Mouse (Mus musculus): ENCODE data around the gene Myo18b. TPM values are rescaled to one million over a fixed set of nuclear protein-coding genes. Genes with fewer than 3 reads are reported as not detected.

The Myo18b gene
- total and polyA plus RNA-seq, 3 experiments: not detected

DNA sequence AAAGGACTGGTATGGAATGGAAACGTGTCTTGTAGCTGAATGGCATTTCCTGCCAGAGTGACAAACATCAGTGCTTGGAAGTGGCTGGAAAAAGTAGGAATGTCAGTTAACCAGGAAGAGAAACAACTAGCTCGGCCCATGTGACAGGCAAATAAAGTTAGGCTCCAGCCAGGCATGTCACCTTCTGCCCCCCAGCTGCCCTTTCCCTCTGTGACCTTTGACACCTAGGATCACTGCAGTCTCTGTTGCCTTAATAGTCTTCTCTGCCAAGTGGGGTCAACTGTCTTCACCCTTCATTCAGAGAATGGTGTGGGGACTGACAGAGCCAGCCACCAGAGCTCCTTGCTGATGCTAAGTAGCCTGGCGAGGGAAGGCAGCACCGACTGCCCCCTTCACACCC is 236.9 kb downstream of the Myo18b start:
- Histone ChIP-seq H3K27me3 (replicated peaks) (no peaks in the 10 kb centered on the region), H3K4me2 (ENCODE audit: insufficient read depth, low read depth, poor library complexity, severe bottlenecking) (no peak overlapping the region), H3K36me3 (replicated peaks in 1 of 2; ENCODE audit: control insufficient read depth in 1 of 2, insufficient read depth in 1 of 2, low read length in 1 of 2) (no peaks in the 10 kb centered on the region), H3K4me3 (replicated peaks in 1 of 3; ENCODE audit: low read depth in 2 of 3, low read length in 2 of 3, poor library complexity in 1 of 3) (no peak overlapping the region), H3K27ac (ENCODE audit: insufficient read depth, low read depth) (no peak overlapping the region), H3K9me3 (replicated peaks; ENCODE audit: low read length) (peaks cover 82% of the 10 kb centered on the region), H3K79me2 (replicated peaks; ENCODE audit: control insufficient read depth, extremely low read depth, insufficient read depth, poor library complexity, severe bottlenecking) (no peaks in the 10 kb centered on the region), H3K9ac (ENCODE audit: insufficient read depth, low read depth) (no peak overlapping the region), H3K4me1 (ENCODE audit: control insufficient read depth in 1 of 2, insufficient read depth in 2 of 2) (no peaks in the 10 kb centered on the region)
- no peak for DNase-seq (ENCODE audit: extremely low read depth)
- TF ChIP-seq ZKSCAN1 (IDR thresholded peaks at IDR 0.05; ENCODE audit: borderline replicate concordance, low read depth, low read length) (no peak), TBP (conservative IDR thresholded peaks at IDR 0.05; ENCODE audit: low read depth, low read length) (no peak), POLR2AphosphoS2 (IDR thresholded peaks at IDR 0.05; ENCODE audit: low read depth, low read length) (no peak), CTCF (conservative IDR thresholded peaks at IDR 0.05 in 1 of 2, IDR thresholded peaks at IDR 0.05 in 1 of 2; ENCODE audit: low read depth in 2 of 2, low read length in 2 of 2) (no peak), GABPA (IDR thresholded peaks at IDR 0.05; ENCODE audit: insufficient replicate concordance, low read depth, low read length) (no peak), USF2 (conservative IDR thresholded peaks at IDR 0.05; ENCODE audit: low read depth, low read length) (no peak), MXI1 (IDR thresholded peaks at IDR 0.05; ENCODE audit: low read depth, low read length) (no peak), EP300 (IDR thresholded peaks at IDR 0.05; ENCODE audit: low read length) (no peak), ETS1 (conservative IDR thresholded peaks at IDR 0.05; ENCODE audit: low read depth, low read length) (no peak), USF1 (IDR thresholded peaks at IDR 0.05; ENCODE audit: low read depth, low read length) (no peak), ELF1 (IDR thresholded peaks at IDR 0.05; ENCODE audit: low read depth, low read length) (no peak), NRF1 (IDR thresholded peaks at IDR 0.05; ENCODE audit: low read depth, low read length) (no peak), UBTF (IDR thresholded peaks at IDR 0.05; ENCODE audit: low read depth, low read length) (no peak), MAZ (IDR thresholded peaks at IDR 0.05; ENCODE audit: low read depth, low read length) (no peak), CHD1 (IDR thresholded peaks at IDR 0.05; ENCODE audit: low read depth, low read length) (no peak), ZNF384 (IDR thresholded peaks at IDR 0.05; ENCODE audit: low read depth, low read length) (no peak), E2F4 (IDR thresholded peaks at IDR 0.05; ENCODE audit: insufficient replicate concordance, low read depth, low read length) (no peak), CHD2 (IDR thresholded peaks at IDR 0.05; ENCODE audit: low read length) (no peak), KAT2A (IDR thresholded peaks at IDR 0.05; ENCODE audit: insufficient replicate concordance, low read length) (no peak), JUND (conservative IDR thresholded peaks at IDR 0.05; ENCODE audit: low read depth, low read length) (no peak)
- dilution Hi-C loops (cut with MboI; ENCODE audit: extremely low pct_ligation_motif_present, extremely low pct_unique_long_range_greater_than_20kb, low sequenced_read_pairs): no loop called here
- in situ Hi-C loops (cut with MboI; ENCODE audit: low pct_ligation_motif_present, low pct_unique_long_range_greater_than_20kb, low sequenced_read_pairs): no loop called here

DNA sequence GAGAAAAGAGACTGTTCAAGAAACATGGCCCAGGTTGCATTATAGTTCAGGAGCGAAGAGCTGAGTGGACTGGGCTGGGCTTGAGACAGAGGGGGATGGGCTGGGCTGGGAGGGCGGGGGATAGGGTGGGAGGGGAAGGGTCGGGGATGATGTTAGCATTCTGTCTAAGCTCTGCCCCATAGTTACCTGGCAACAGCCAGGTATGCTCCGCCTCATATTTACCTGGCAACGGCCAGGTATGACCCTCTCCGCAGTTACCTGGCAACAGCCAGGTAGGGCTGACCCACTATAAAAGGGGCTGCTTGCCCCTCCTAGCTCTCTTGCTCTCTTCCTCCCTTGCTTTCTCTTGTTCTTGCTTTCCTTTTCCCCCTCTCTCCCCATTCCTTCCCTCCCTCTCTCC is 239.4 kb downstream of the Myo18b start:
- dilution Hi-C loops (cut with MboI; ENCODE audit: extremely low pct_ligation_motif_present, extremely low pct_unique_long_range_greater_than_20kb, low sequenced_read_pairs) (no loop called here), in situ Hi-C loops (cut with MboI; ENCODE audit: low pct_ligation_motif_present, low pct_unique_long_range_greater_than_20kb, low sequenced_read_pairs) (no loop called here)
- no peak overlapping the region for H3K27ac ChIP-seq (ENCODE audit: insufficient read depth, low read depth)
- peaks cover 92% of the 10 kb centered on the region for H3K9me3 ChIP-seq (replicated peaks; ENCODE audit: low read length)
- H3K27me3 ChIP-seq (replicated peaks): no peaks in the 10 kb centered on the region
- no peak overlapping the region for H3K4me2 ChIP-seq (ENCODE audit: insufficient read depth, low read depth, poor library complexity, severe bottlenecking)
- TF ChIP-seq ZNF384 (IDR thresholded peaks at IDR 0.05; ENCODE audit: low read depth, low read length) (no peak), CTCF (conservative IDR thresholded peaks at IDR 0.05 in 1 of 2, IDR thresholded peaks at IDR 0.05 in 1 of 2; ENCODE audit: low read depth in 2 of 2, low read length in 2 of 2) (no peak), USF1 (IDR thresholded peaks at IDR 0.05; ENCODE audit: low read depth, low read length) (no peak), ZMIZ1 (IDR thresholded peaks at IDR 0.05; ENCODE audit: low read depth, low read length) (no peak), ZC3H11A (IDR thresholded peaks at IDR 0.05; ENCODE audit: low read depth, low read length) (no peak), POLR2AphosphoS2 (IDR thresholded peaks at IDR 0.05; ENCODE audit: low read depth, low read length) (no peak), EP300 (IDR thresholded peaks at IDR 0.05; ENCODE audit: low read length) (no peak), ELF1 (IDR thresholded peaks at IDR 0.05; ENCODE audit: low read depth, low read length) (no peak), RCOR1 (conservative IDR thresholded peaks at IDR 0.05; ENCODE audit: low read depth, low read length) (no peak), POLR2A (IDR thresholded peaks at IDR 0.05; ENCODE audit: low read depth, low read length) (no peak), KAT2A (IDR thresholded peaks at IDR 0.05; ENCODE audit: insufficient replicate concordance, low read length) (no peak), NRF1 (IDR thresholded peaks at IDR 0.05; ENCODE audit: low read depth, low read length) (no peak), MAZ (IDR thresholded peaks at IDR 0.05; ENCODE audit: low read depth, low read length) (no peak), NELFE (IDR thresholded peaks at IDR 0.05; ENCODE audit: low read depth, low read length) (no peak), UBTF (IDR thresholded peaks at IDR 0.05; ENCODE audit: low read depth, low read length) (no peak), USF2 (conservative IDR thresholded peaks at IDR 0.05; ENCODE audit: low read depth, low read length) (no peak), ETS1 (conservative IDR thresholded peaks at IDR 0.05; ENCODE audit: low read depth, low read length) (no peak), MEF2A (IDR thresholded peaks at IDR 0.05; ENCODE audit: borderline replicate concordance, low read depth, low read length) (no peak), HCFC1 (IDR thresholded peaks at IDR 0.05; ENCODE audit: low read depth, low read length) (no peak)
- H3K4me1 ChIP-seq (ENCODE audit: control insufficient read depth in 1 of 2, insufficient read depth in 2 of 2): no peaks in the 10 kb centered on the region
- H3K9ac ChIP-seq (ENCODE audit: insufficient read depth, low read depth): no peak overlapping the region
- DNase-seq (ENCODE audit: extremely low read depth): no peak
- H3K36me3 ChIP-seq (replicated peaks in 1 of 2; ENCODE audit: control insufficient read depth in 1 of 2, insufficient read depth in 1 of 2, low read length in 1 of 2): no peaks in the 10 kb centered on the region
- H3K79me2 ChIP-seq (replicated peaks; ENCODE audit: control insufficient read depth, extremely low read depth, insufficient read depth, poor library complexity, severe bottlenecking): no peaks in the 10 kb centered on the region
- H3K4me3 ChIP-seq (replicated peaks in 1 of 3; ENCODE audit: low read depth in 2 of 3, low read length in 2 of 3, poor library complexity in 1 of 3): no peak overlapping the region
